Mouse (Mus musculus): ENCODE results near the gene Itga4. TPM values are rescaled to one million over a fixed set of nuclear protein-coding genes. Genes with fewer than 3 reads are reported as not detected.

The Itga4 gene
- 2.3 and 4.4 TPM in 2 replicates for polyA plus RNA-seq (2014; fragmentation: Nextera tagmentation; extraction: Ambion mirVana)

- peak within 1 kb of the TSS; percentile 52 for H3K9ac ChIP-seq (replicated peaks; ENCODE audit: low read depth, low read length)
- H3K9me3 ChIP-seq (ENCODE audit: control insufficient read depth, low read length) = no peaks in the 10 kb centered on the region
- ATAC-seq (ENCODE audit: low read depth) = peak; percentile 93
- H3K4me1 ChIP-seq (ENCODE audit: control insufficient read depth, insufficient read depth, low read length) = peaks cover 3% of the 10 kb centered on the region; the same call in 1 of the 2 replicates
- H3K4me2 ChIP-seq (ENCODE audit: low read depth, low read length) = peak within 1 kb of the TSS; percentile 65
- no peak within 1 kb of the TSS for H3K27ac ChIP-seq (ENCODE audit: low read depth, low read length)
- peak within 1 kb of the TSS; percentile 46 for H3K4me3 ChIP-seq (ENCODE audit: low read depth, low read length)
- no peaks in the 10 kb centered on the region for H3K27me3 ChIP-seq (ENCODE audit: control insufficient read depth, insufficient read depth, low read length)
- no peaks in the 10 kb centered on the region for H3K36me3 ChIP-seq (ENCODE audit: control insufficient read depth, insufficient read depth, low read length)
- WGBS = under 1% methylated on average over 41 of the region's 41 CpGs
These were observed at the start of gene Itga4 for GRCm38 (mm10) chr2:79255192-79256000. Itga4 (plus strand) TSS chr2:79255426.

- ATAC-seq (ENCODE audit: low read depth) = no peak
- Histone ChIP-seq H3K4me2 (ENCODE audit: low read depth, low read length) (no peak overlapping the region), H3K4me3 (ENCODE audit: low read depth, low read length) (no peak overlapping the region), H3K27me3 (ENCODE audit: control insufficient read depth, insufficient read depth, low read length) (no peaks in the 10 kb centered on the region), H3K36me3 (ENCODE audit: control insufficient read depth, insufficient read depth, low read length) (no peaks in the 10 kb centered on the region), H3K9me3 (ENCODE audit: control insufficient read depth, low read length) (no peaks in the 10 kb centered on the region), H3K9ac (replicated peaks; ENCODE audit: low read depth, low read length) (no peak overlapping the region), H3K4me1 (ENCODE audit: control insufficient read depth, insufficient read depth, low read length) (no peaks in the 10 kb centered on the region), H3K27ac (ENCODE audit: low read depth, low read length) (no peak overlapping the region)
- 43% methylated on average over 4 of the region's 4 CpGs for WGBS
These were observed 49.0 kb upstream of the Itga4 start for GRCm38 (mm10) chr2:79206191-79206755.

GRCm38 (mm10) chr2:79214982-79215381, 40.2 kb upstream of the Itga4 start:
- no peak for ATAC-seq (ENCODE audit: low read depth)
- Histone ChIP-seq H3K9me3 (ENCODE audit: control insufficient read depth, low read length) (no peaks in the 10 kb centered on the region), H3K4me1 (ENCODE audit: control insufficient read depth, insufficient read depth, low read length) (no peaks in the 10 kb centered on the region), H3K36me3 (ENCODE audit: control insufficient read depth, insufficient read depth, low read length) (no peaks in the 10 kb centered on the region), H3K4me3 (ENCODE audit: low read depth, low read length) (no peak overlapping the region), H3K9ac (replicated peaks; ENCODE audit: low read depth, low read length) (no peak overlapping the region), H3K27ac (ENCODE audit: low read depth, low read length) (no peak overlapping the region), H3K27me3 (ENCODE audit: control insufficient read depth, insufficient read depth, low read length) (no peaks in the 10 kb centered on the region), H3K4me2 (ENCODE audit: low read depth, low read length) (no peak overlapping the region)

- H3K27me3 ChIP-seq (ENCODE audit: control insufficient read depth, insufficient read depth, low read length) = no peaks in the 10 kb centered on the region
- no peak overlapping the region for H3K9ac ChIP-seq (replicated peaks; ENCODE audit: low read depth, low read length)
- no peak overlapping the region for H3K27ac ChIP-seq (ENCODE audit: low read depth, low read length)
- no peak overlapping the region for H3K4me3 ChIP-seq (ENCODE audit: low read depth, low read length)
- no peak for ATAC-seq (ENCODE audit: low read depth)
- H3K4me1 ChIP-seq (ENCODE audit: control insufficient read depth, insufficient read depth, low read length) = no peaks in the 10 kb centered on the region
- H3K4me2 ChIP-seq (ENCODE audit: low read depth, low read length) = no peak overlapping the region
- no peaks in the 10 kb centered on the region for H3K9me3 ChIP-seq (ENCODE audit: control insufficient read depth, low read length)
- no peaks in the 10 kb centered on the region for H3K36me3 ChIP-seq (ENCODE audit: control insufficient read depth, insufficient read depth, low read length)
- WGBS = 74% methylated on average over 3 of the region's 3 CpGs
These were observed 39.7 kb upstream of the Itga4 start for GRCm38 (mm10) chr2:79215479-79215878.

GRCm38 (mm10) chr2:79224714-79225426, 30.4 kb upstream of the Itga4 start:
- Histone ChIP-seq H3K36me3 (ENCODE audit: control insufficient read depth, insufficient read depth, low read length) (no peaks in the 10 kb centered on the region), H3K4me3 (ENCODE audit: low read depth, low read length) (no peak overlapping the region), H3K9me3 (ENCODE audit: control insufficient read depth, low read length) (no peaks in the 10 kb centered on the region), H3K27me3 (ENCODE audit: control insufficient read depth, insufficient read depth, low read length) (no peaks in the 10 kb centered on the region), H3K27ac (ENCODE audit: low read depth, low read length) (no peak overlapping the region), H3K9ac (replicated peaks; ENCODE audit: low read depth, low read length) (no peak overlapping the region), H3K4me2 (ENCODE audit: low read depth, low read length) (no peak overlapping the region), H3K4me1 (ENCODE audit: control insufficient read depth, insufficient read depth, low read length) (no peaks in the 10 kb centered on the region)
- WGBS = 83% methylated on average over 3 of the region's 3 CpGs
- no peak for ATAC-seq (ENCODE audit: low read depth)

GRCm38 (mm10) chr2:79227805-79228241, 27.4 kb upstream of the Itga4 start:
- Histone ChIP-seq H3K27me3 (ENCODE audit: control insufficient read depth, insufficient read depth, low read length) (no peaks in the 10 kb centered on the region), H3K4me1 (ENCODE audit: control insufficient read depth, insufficient read depth, low read length) (no peaks in the 10 kb centered on the region)
- 73% methylated on average over 4 of the region's 4 CpGs for WGBS

GRCm38 (mm10) chr2:79231056-79231949, 23.9 kb upstream of the Itga4 start:
- Histone ChIP-seq H3K27ac (ENCODE audit: low read depth, low read length) (no peak overlapping the region), H3K9me3 (ENCODE audit: control insufficient read depth, low read length) (no peaks in the 10 kb centered on the region), H3K9ac (replicated peaks; ENCODE audit: low read depth, low read length) (no peak overlapping the region), H3K27me3 (ENCODE audit: control insufficient read depth, insufficient read depth, low read length) (no peaks in the 10 kb centered on the region), H3K36me3 (ENCODE audit: control insufficient read depth, insufficient read depth, low read length) (no peaks in the 10 kb centered on the region), H3K4me3 (ENCODE audit: low read depth, low read length) (no peak overlapping the region), H3K4me2 (ENCODE audit: low read depth, low read length) (no peak overlapping the region), H3K4me1 (ENCODE audit: control insufficient read depth, insufficient read depth, low read length) (no peaks in the 10 kb centered on the region)
- WGBS = 79% methylated on average over 4 of the region's 4 CpGs
- ATAC-seq (ENCODE audit: low read depth) = no peak

More at GRCm38 (mm10) chr2:79227805-79228241, 27.4 kb upstream of the Itga4 start:
- no peaks in the 10 kb centered on the region for H3K36me3 ChIP-seq (ENCODE audit: control insufficient read depth, insufficient read depth, low read length)
- H3K9ac ChIP-seq (replicated peaks; ENCODE audit: low read depth, low read length) = no peak overlapping the region
- no peaks in the 10 kb centered on the region for H3K9me3 ChIP-seq (ENCODE audit: control insufficient read depth, low read length)
- H3K4me3 ChIP-seq (ENCODE audit: low read depth, low read length) = no peak overlapping the region
- ATAC-seq (ENCODE audit: low read depth) = no peak; the same call in 1 of the 2 replicates
- H3K4me2 ChIP-seq (ENCODE audit: low read depth, low read length) = no peak overlapping the region
- no peak overlapping the region for H3K27ac ChIP-seq (ENCODE audit: low read depth, low read length)

- Histone ChIP-seq H3K9ac (replicated peaks; ENCODE audit: low read depth, low read length) (no peak overlapping the region), H3K4me3 (ENCODE audit: low read depth, low read length) (no peak overlapping the region), H3K27me3 (ENCODE audit: control insufficient read depth, insufficient read depth, low read length) (no peaks in the 10 kb centered on the region), H3K9me3 (ENCODE audit: control insufficient read depth, low read length) (no peaks in the 10 kb centered on the region), H3K4me2 (ENCODE audit: low read depth, low read length) (no peak overlapping the region), H3K27ac (ENCODE audit: low read depth, low read length) (no peak overlapping the region), H3K36me3 (ENCODE audit: control insufficient read depth, insufficient read depth, low read length) (no peaks in the 10 kb centered on the region), H3K4me1 (ENCODE audit: control insufficient read depth, insufficient read depth, low read length) (no peaks in the 10 kb centered on the region)
- no peak for ATAC-seq (ENCODE audit: low read depth)
- WGBS = 86% methylated on average over 8 of the region's 8 CpGs
These were observed 19.3 kb upstream of the Itga4 start for GRCm38 (mm10) chr2:79235767-79236487.
